8 mouse cellular contexts compared by ENCODE assay signal in the genomic region with DNA sequence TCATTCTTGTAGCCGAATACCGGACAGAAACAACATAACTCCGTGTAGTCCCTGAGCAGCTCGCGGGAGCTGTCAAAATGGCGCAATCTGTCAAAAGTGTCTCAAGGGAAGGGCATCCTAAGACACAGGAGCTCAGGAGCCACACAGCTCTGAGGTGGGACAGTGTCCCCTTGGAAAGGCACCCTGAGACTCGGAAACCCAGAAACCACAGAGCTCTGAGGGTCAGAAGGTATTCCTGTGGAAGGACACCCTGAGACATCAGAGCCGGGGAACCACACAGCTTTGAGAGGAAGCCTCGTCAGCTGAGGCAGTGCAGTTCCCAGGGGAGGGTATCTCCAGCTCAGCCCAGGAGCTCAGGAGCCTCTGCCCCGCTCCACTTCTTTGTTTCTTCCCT. TPM values are rescaled to one million over a fixed set of nuclear protein-coding genes. Genes with fewer than 3 reads are reported as not detected.
DNase-seq lines count a peak whose midpoint lies in the region; ATAC-seq and TF ChIP-seq lines count a peak whose summit lies in the region.

No protein-coding gene starts in this region.

- DNase-seq in kidney, adult 2 months = no peak
- DNase-seq in kidney, adult 18-20 months = no peak
- DNase-seq in MN1 (ENCODE audit: low spot score) = peak; percentile 72
- no peak for DNase-seq in adrenal gland, postnatal 10 days
- no peak for DNase-seq in urinary bladder, postnatal 4 days (ENCODE audit: low spot score in 2 of 2)

- TF ChIP-seq CTCF in kidney, adult 2 months (conservative IDR thresholded peaks at IDR 0.05; ENCODE audit: insufficient read depth, insufficient read length, low read depth, low read length) = no peak

- H3K27me3 ChIP-seq in kidney, adult 2 months (replicated peaks; ENCODE audit: control insufficient read depth, insufficient read depth, low read length) = no peaks in the 10 kb centered on the region
- peaks cover 32% of the 10 kb centered on the region for H3K27me3 ChIP-seq in erythroblast, embryonic 14.5 days (ENCODE audit: control insufficient read depth)
- H3K27me3 ChIP-seq in hindbrain, embryonic 16.5 days (replicated peaks; ENCODE audit: control insufficient read depth, insufficient read depth, low read length) = no peaks in the 10 kb centered on the region

- H3K27ac ChIP-seq in kidney, adult 2 months (ENCODE audit: insufficient read depth, low read depth, low read length) = peak overlapping the region; percentile 77
- peak overlapping the region; percentile 92 for H3K27ac ChIP-seq in hindbrain, embryonic 16.5 days (ENCODE audit: low read depth, low read length)

- H3K4me3 ChIP-seq in kidney, adult 2 months (ENCODE audit: insufficient read depth, low read depth, low read length) = peak overlapping the region; percentile 63
- H3K4me3 ChIP-seq in erythroblast, embryonic 14.5 days (replicated peaks) = peak overlapping the region; percentile 100
- peak overlapping the region; percentile 93 for H3K4me3 ChIP-seq in hindbrain, embryonic 16.5 days (ENCODE audit: low read length)

- TF ChIP-seq POLR2A in kidney, adult 2 months (IDR thresholded peaks at IDR 0.05; ENCODE audit: low read depth, low read length) = no peak

- peak overlapping the region; percentile 84 for H3K9ac ChIP-seq in hindbrain, embryonic 16.5 days (ENCODE audit: low read depth, low read length)

- H3K4me2 ChIP-seq in hindbrain, embryonic 16.5 days (ENCODE audit: low read length) = peak overlapping the region; percentile 82

- no peaks in the 10 kb centered on the region for H3K9me3 ChIP-seq in erythroblast, embryonic 14.5 days (ENCODE audit: control insufficient read depth, low read length)
- no peaks in the 10 kb centered on the region for H3K9me3 ChIP-seq in hindbrain, embryonic 16.5 days (ENCODE audit: control insufficient read depth, low read length)

- H3K4me1 ChIP-seq in kidney, adult 2 months (ENCODE audit: control insufficient read depth, insufficient read depth, low read length) = peaks cover 2% of the 10 kb centered on the region; the same call in 1 of the 2 replicates
- peaks cover 31% of the 10 kb centered on the region for H3K4me1 ChIP-seq in erythroblast, embryonic 14.5 days (ENCODE audit: control insufficient read depth)
- peaks cover 6% of the 10 kb centered on the region for H3K4me1 ChIP-seq in hindbrain, embryonic 16.5 days (ENCODE audit: control insufficient read depth, insufficient read depth, low read depth, low read length)

- ATAC-seq in hindbrain, embryonic 16.5 days = peak; percentile 76
- ATAC-seq in megakaryocyte progenitor cell, adult 5-6 weeks (replicated peaks; ENCODE audit: poor library complexity) = peak; percentile 32

- WGBS in kidney, adult 2 months = 1% methylated on average over 10 of the region's 10 CpGs
- WGBS in hindbrain, embryonic 16.5 days = under 1% methylated on average over 10 of the region's 10 CpGs

- no peaks in the 10 kb centered on the region for H3K36me3 ChIP-seq in kidney, adult 2 months (ENCODE audit: control insufficient read depth, insufficient read depth, low read length)
- peaks cover 25% of the 10 kb centered on the region for H3K36me3 ChIP-seq in erythroblast, embryonic 14.5 days (ENCODE audit: control insufficient read depth)
- no peaks in the 10 kb centered on the region for H3K36me3 ChIP-seq in hindbrain, embryonic 16.5 days (ENCODE audit: control insufficient read depth, insufficient read depth, low read length)

RNA-seq across cellular contexts. Expression of gene Ckap2l, which starts 0.6 kb away (rescaled TPM):
- 0.07 and 0.13 TPM in 2 replicates for polyA plus RNA-seq in kidney, adult 2 months (2012; rRNA removed)
- 3.9 and 5.0 TPM in 2 replicates for polyA plus RNA-seq in erythroblast, embryonic 14.5 days (2012)
- polyA plus RNA-seq in hindbrain, embryonic 16.5 days (2015; fragmentation: Nextera tagmentation; extraction: Ambion mirVana) = 9.7 and 13.3 TPM in 2 replicates
- 89.0 and 91.6 TPM in 2 replicates for total RNA-seq in megakaryocyte progenitor cell, adult 5-6 weeks (2015)
- total RNA-seq in megakaryocyte progenitor cell, adult 5-6 weeks (2017) = 58.9 and 59.7 TPM in 2 replicates
- 10 to 100 TPM in 1 of 2 experiments, 1 to 10 TPM in 1; 9.9 to 11.7 TPM for total RNA-seq in adrenal gland, postnatal 10 days (2021)

RNA-seq across cellular contexts. Expression of gene Il1a, which starts 12.2 kb away (rescaled TPM):
- not detected in 2 replicates for polyA plus RNA-seq in kidney, adult 2 months (2012; rRNA removed)
- polyA plus RNA-seq in erythroblast, embryonic 14.5 days (2012) = 0.02 TPM in 1 of 2 replicates, not detected in the other
- 0.19 and 0.34 TPM in 2 replicates for polyA plus RNA-seq in hindbrain, embryonic 16.5 days (2015; fragmentation: Nextera tagmentation; extraction: Ambion mirVana)
- total RNA-seq in megakaryocyte progenitor cell, adult 5-6 weeks (2015) = not detected in 2 replicates
- not detected in 2 replicates for total RNA-seq in megakaryocyte progenitor cell, adult 5-6 weeks (2017)
- 1 to 10 TPM in 1 of 2 experiments, under 1 TPM in 1; 0.73 to 1.2 TPM for total RNA-seq in adrenal gland, postnatal 10 days (2021)
